Mouse (Mus musculus): ENCODE results near the gene Sat2. TPM values are rescaled to one million over a fixed set of nuclear protein-coding genes. Genes with fewer than 3 reads are reported as not detected.

Sat2 gene
- polyA plus RNA-seq, 1 experiment: 4.3 TPM

DNA sequence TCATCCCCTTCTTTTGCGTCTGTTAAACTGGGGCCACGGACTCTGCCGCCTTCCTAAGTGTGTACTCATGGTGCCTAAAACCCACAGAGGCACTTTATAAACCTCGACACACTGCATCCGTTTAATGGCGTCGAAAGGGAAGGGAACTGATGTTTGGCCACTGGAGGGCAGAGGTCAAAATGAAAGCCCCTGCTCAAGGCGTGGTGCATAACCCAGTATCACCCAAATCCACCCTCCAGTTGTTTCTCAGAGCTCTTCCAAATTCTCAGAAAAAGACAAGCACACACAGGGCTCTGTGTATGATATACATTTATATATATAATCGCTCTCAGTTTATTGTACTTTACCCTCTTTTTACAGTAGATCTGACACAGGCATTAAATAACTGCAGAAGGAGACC is 22.4 kb upstream of the Sat2 start:
- H3K4me3 ChIP-seq (ENCODE audit: insufficient read depth, low read length): no peak overlapping the region
- TF ChIP-seq POLR2A (IDR thresholded peaks at IDR 0.05; ENCODE audit: borderline replicate concordance, low read depth, low read length): no peak
- TF ChIP-seq CTCF (IDR thresholded peaks at IDR 0.05; ENCODE audit: low read depth, low read length): no peak
- H3K4me1 ChIP-seq (ENCODE audit: control insufficient read depth, insufficient read depth, low read length): peaks cover 7% of the 10 kb centered on the region
- H3K27ac ChIP-seq (ENCODE audit: insufficient read depth, low read depth, low read length): no peak overlapping the region

DNA sequence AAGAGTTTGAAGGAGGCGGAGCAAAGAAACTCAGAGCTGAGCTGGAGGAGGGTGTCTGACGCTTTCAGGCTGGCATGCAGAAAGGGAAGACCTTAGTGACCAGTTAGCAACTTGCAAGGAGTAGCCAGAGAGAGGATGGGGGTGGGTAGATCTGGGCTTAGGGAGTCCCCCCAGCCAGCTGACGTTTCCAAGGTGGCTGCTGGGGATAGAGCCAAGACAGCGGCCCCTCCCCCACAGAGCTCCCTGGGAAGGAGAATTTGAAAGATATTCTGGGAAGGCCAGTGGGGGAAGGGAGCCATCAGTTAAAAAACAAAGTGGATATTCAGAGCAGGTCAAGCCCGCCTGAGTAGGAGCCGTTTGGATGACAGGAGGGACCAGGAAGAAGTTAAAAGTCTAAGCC is 21.7 kb upstream of the Sat2 start:
- no peak for TF ChIP-seq CTCF (IDR thresholded peaks at IDR 0.05; ENCODE audit: low read depth, low read length)
- TF ChIP-seq POLR2A (IDR thresholded peaks at IDR 0.05; ENCODE audit: borderline replicate concordance, low read depth, low read length): no peak
- peaks cover 7% of the 10 kb centered on the region for H3K4me1 ChIP-seq (ENCODE audit: control insufficient read depth, insufficient read depth, low read length)
- no peak overlapping the region for H3K27ac ChIP-seq (ENCODE audit: insufficient read depth, low read depth, low read length)
- H3K4me3 ChIP-seq (ENCODE audit: insufficient read depth, low read length): no peak overlapping the region

DNA sequence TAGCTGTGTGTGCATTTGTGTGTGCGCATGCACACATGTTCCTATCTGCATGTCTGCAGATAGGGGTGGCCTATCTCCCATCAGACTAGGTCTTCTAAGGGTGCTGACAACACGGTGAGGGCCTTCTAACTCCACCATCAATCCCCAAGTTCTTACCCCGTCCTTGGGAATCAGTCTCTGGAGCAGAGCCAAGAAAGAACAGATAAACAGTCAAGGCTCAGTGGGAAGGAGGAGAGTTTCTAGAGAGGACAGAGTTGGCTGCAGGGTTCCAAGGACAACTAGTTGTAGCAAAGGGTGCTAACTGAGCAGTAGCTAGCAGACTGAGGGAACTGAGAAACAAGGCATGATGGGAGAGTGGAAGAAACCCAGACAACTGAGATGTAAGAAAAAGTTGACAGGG is 20.1 kb upstream of the Sat2 start:
- no peak overlapping the region for H3K27ac ChIP-seq (ENCODE audit: insufficient read depth, low read depth, low read length)

DNA sequence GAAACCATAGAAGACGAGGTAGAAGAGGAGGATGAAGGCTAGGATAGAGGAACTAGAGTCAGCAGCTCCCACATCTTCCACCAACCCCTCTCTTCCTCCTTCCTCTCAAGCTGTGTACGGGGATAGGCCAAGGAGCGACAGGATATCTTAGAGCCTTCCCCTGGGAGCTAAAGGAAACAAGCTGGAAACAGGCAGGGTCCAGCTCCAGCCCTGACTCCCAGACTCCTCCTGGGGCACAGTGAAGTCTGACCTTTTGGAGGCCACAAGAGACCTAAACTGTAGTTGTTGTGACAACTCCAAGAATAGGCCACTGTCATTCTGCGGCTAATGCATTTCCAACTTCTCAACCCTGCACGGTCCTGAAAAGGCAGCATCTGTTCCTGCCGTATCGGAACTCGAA is 18.3 kb upstream of the Sat2 start:
- no peak overlapping the region for H3K4me3 ChIP-seq (ENCODE audit: insufficient read depth, low read length)
- no peak overlapping the region for H3K27ac ChIP-seq (ENCODE audit: insufficient read depth, low read depth, low read length)
- H3K4me1 ChIP-seq (ENCODE audit: control insufficient read depth, insufficient read depth, low read length): no peaks in the 10 kb centered on the region
- TF ChIP-seq CTCF (IDR thresholded peaks at IDR 0.05; ENCODE audit: low read depth, low read length) (no peak), POLR2A (IDR thresholded peaks at IDR 0.05; ENCODE audit: borderline replicate concordance, low read depth, low read length) (no peak)

More for the DNA sequence above, 20.1 kb upstream of the Sat2 start:
- TF ChIP-seq POLR2A (IDR thresholded peaks at IDR 0.05; ENCODE audit: borderline replicate concordance, low read depth, low read length) (no peak), CTCF (IDR thresholded peaks at IDR 0.05; ENCODE audit: low read depth, low read length) (no peak)
- Histone ChIP-seq H3K4me1 (ENCODE audit: control insufficient read depth, insufficient read depth, low read length) (no peaks in the 10 kb centered on the region), H3K4me3 (ENCODE audit: insufficient read depth, low read length) (no peak overlapping the region)

DNA sequence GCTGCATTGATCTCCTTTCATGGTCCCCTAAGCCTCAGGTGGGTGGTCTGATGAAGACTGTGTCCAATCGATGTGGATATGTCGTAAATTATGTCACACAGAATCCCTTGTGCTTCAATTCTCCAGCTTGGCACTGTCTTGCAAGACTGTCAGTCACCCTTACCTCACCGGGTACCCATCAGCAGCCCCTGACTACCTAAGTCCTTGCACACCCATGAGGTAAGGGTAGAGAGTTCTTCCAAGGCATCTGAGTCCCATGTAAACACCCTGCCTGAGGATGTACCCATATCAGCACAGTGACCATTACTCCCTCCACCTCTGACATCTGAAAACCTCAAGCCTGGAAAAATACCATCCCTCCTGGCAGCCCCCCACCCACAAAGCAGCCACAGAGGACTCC is 17.5 kb upstream of the Sat2 start:
- Histone ChIP-seq H3K4me1 (ENCODE audit: control insufficient read depth, insufficient read depth, low read length) (no peaks in the 10 kb centered on the region), H3K4me3 (ENCODE audit: insufficient read depth, low read length) (no peak overlapping the region), H3K27ac (ENCODE audit: insufficient read depth, low read depth, low read length) (no peak overlapping the region)
- TF ChIP-seq POLR2A (IDR thresholded peaks at IDR 0.05; ENCODE audit: borderline replicate concordance, low read depth, low read length) (no peak), CTCF (IDR thresholded peaks at IDR 0.05; ENCODE audit: low read depth, low read length) (no peak)

DNA sequence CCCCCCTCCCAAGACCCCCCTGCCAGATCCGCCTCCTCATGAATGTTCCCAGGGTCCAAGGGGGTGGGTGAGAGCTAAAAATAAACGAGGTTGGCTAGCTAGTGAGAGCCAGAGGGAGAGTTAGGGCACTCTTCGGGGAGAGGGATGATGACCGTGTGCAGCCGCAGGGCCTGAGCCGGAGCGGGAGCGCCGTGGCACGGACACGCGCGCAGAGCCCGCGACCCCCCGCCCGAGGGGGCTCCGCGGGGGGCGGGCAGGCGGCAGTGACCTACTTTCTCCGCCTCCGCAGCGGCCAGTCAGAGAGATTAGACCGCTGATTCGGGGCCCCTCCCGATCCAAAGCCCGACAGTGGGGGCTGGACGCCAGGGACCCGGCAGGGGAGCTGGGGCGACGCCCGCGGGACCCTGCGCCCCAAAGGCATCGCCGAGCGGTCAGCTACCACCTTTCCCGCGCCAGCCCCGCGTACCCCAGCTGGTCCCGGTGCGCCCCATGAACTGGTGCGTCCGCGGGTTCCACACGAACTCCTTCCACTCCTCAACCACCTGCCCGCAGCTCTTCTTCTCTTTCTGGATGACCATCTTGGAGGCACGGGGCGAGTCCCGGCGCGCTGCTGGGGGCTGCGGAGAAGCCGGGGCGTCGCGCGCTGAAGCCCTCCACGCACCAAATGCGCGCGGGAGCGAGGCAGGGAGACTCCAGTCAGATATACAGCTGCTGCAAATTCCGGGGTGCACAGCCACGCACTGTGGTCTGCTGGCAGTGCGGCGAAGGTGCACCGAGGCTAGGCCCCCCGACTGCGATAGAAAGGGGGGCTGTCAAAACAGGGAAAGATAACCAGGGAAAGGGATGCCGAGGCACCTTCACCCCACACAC is 16.8 kb upstream of the Sat2 start:
- Histone ChIP-seq H3K4me3 (ENCODE audit: insufficient read depth, low read length) (peak overlapping the region; percentile 61), H3K27ac (ENCODE audit: insufficient read depth, low read depth, low read length) (no peak overlapping the region), H3K4me1 (ENCODE audit: control insufficient read depth, insufficient read depth, low read length) (no peaks in the 10 kb centered on the region)
- TF ChIP-seq CTCF (IDR thresholded peaks at IDR 0.05; ENCODE audit: low read depth, low read length) (no peak), POLR2A (IDR thresholded peaks at IDR 0.05; ENCODE audit: borderline replicate concordance, low read depth, low read length) (no peak)

DNA sequence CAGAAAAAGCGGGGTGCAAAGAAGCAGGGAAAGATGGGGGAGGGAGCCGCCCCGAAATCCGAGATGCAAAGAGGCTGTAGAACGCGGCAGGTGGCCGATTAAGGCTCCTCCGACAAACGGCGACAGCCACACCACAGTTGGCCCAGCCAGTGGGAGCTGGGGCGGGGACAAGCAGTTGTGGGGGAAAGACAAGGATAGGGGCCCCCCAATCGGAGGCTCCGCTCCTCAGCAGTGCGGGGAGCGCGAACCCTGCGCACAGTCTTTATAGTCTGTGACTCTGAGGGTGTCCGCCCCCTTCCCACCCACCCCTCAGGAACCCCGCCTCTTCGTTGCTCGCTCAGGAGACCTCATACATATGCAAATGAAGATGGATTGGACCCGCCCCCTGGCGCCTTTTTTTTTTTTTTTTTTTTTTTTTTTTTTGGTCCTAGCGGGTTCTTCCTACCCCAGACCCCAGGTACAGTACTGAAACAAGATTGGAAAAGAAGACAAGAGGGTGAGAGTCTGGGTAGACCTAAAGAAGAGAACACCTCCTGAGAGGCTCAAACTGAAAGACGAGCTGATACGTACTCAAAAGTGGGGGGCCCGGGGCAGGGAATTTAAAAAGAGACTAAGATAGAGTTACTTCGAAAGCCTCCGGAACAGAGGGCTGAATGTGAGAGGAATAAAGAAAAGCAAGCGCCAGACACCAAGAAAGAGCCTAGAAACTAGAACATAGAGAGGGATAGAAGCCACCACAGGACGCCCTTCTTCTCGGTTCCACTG is 15.9 kb upstream of the Sat2 start, which contains the start of gene Atp1b2:
Atp1b2 (minus strand) TSS at position 217 of the 765 bp plus-strand sequence.
- Histone ChIP-seq H3K4me3 (ENCODE audit: insufficient read depth, low read length) (peak within 1 kb of the TSS; percentile 61), H3K27ac (ENCODE audit: insufficient read depth, low read depth, low read length) (no peak within 1 kb of the TSS), H3K4me1 (ENCODE audit: control insufficient read depth, insufficient read depth, low read length) (no peaks in the 10 kb centered on the region)
- peak; percentile 49; the same call in 1 of the 2 replicates for TF ChIP-seq POLR2A (IDR thresholded peaks at IDR 0.05; ENCODE audit: borderline replicate concordance, low read depth, low read length)
- no peak for TF ChIP-seq CTCF (IDR thresholded peaks at IDR 0.05; ENCODE audit: low read depth, low read length)

DNA sequence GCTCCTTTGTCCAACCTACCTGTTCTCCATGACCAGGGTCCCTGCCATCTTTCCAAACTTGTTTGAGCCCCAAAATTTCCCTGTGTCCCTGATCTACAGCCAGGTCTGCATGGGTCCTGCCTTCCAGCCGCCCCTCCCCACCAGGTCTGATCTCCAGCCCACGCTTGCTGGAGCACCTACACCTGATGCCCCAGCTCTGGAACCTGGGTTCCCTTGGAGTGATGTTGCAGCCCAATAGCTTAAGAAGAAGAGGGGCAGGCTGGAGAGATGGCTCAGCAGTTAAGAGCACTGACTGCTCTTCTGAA is 15.4 kb upstream of the Sat2 start:
- H3K4me1 ChIP-seq (ENCODE audit: control insufficient read depth, insufficient read depth, low read length): no peaks in the 10 kb centered on the region
- H3K27ac ChIP-seq (ENCODE audit: insufficient read depth, low read depth, low read length): no peak overlapping the region
- peak overlapping the region; percentile 50 for H3K4me3 ChIP-seq (ENCODE audit: insufficient read depth, low read length)
- TF ChIP-seq POLR2A (IDR thresholded peaks at IDR 0.05; ENCODE audit: borderline replicate concordance, low read depth, low read length) (no peak), CTCF (IDR thresholded peaks at IDR 0.05; ENCODE audit: low read depth, low read length) (no peak)

DNA sequence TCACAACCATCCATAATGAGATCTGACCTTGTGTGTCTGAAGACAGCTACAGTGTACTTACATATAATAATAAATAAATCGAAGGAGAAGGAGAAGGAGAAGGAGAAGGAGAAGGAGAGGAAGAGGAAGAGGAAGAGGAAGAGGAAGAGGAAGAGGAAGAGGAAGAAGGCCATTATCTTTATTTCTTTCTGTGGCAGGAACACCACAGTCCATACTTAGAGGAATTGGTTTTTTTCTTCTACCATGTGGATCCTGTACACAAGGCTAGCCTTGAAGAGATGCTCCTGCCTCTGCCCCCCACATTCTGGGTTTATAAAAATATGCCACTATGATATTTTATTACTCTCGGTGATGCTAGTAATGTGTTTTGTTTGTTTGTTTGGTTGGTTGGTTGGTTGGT is 15.0 kb upstream of the Sat2 start:
- Histone ChIP-seq H3K27ac (ENCODE audit: insufficient read depth, low read depth, low read length) (no peak overlapping the region), H3K4me3 (ENCODE audit: insufficient read depth, low read length) (no peak overlapping the region), H3K4me1 (ENCODE audit: control insufficient read depth, insufficient read depth, low read length) (no peaks in the 10 kb centered on the region)
- no peak for TF ChIP-seq POLR2A (IDR thresholded peaks at IDR 0.05; ENCODE audit: borderline replicate concordance, low read depth, low read length)
- no peak for TF ChIP-seq CTCF (IDR thresholded peaks at IDR 0.05; ENCODE audit: low read depth, low read length)

DNA sequence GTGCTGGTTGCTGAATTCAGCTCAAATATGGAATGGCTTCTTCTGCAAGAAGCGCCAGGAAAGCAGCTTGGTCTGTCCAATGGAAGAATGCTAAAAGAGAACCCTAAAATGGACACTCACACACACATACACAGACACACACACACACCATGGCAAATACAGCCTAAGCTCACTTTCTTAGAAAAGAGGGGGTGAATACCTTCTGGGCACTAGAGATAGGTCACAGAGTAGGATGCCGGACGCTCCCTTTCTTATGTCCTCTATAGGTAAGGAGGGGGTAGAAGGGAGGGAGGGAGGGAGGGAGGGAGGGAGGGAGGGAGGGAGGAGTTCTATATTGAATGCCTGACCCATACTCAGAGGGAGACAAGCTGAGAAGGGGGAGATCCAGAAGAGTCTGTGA is 13.3 kb upstream of the Sat2 start:
- no peak for TF ChIP-seq CTCF (IDR thresholded peaks at IDR 0.05; ENCODE audit: low read depth, low read length)
- TF ChIP-seq POLR2A (IDR thresholded peaks at IDR 0.05; ENCODE audit: borderline replicate concordance, low read depth, low read length): no peak
- no peaks in the 10 kb centered on the region for H3K4me1 ChIP-seq (ENCODE audit: control insufficient read depth, insufficient read depth, low read length)

More for the DNA sequence above, 13.3 kb upstream of the Sat2 start:
- H3K4me3 ChIP-seq (ENCODE audit: insufficient read depth, low read length): no peak overlapping the region
- no peak overlapping the region for H3K27ac ChIP-seq (ENCODE audit: insufficient read depth, low read depth, low read length)
